Mouse (Mus musculus): ENCODE data around the gene Htra2. TPM values are rescaled to one million over a fixed set of nuclear protein-coding genes. Genes with fewer than 3 reads are reported as not detected.
A peak's percentile ranks its signal among the peaks of the same experiment; 100 is the strongest.

The Htra2 gene
- polyA plus RNA-seq, 1 experiment from 2014 or later = 61.8 TPM

- peaks cover 10% of the 10 kb centered on the region for H3K4me1 ChIP-seq (replicated peaks; ENCODE audit: control insufficient read depth, insufficient read depth, low read length)
- no peak for ATAC-seq (ENCODE audit: low read depth)
- no peaks in the 10 kb centered on the region for H3K9me3 ChIP-seq (ENCODE audit: control insufficient read depth, low read length)
- WGBS = 6% methylated on average over 2 of the region's 2 CpGs
- no peak overlapping the region for H3K27ac ChIP-seq (ENCODE audit: low read length)
- peaks cover 59% of the 10 kb centered on the region for H3K27me3 ChIP-seq (ENCODE audit: control insufficient read depth, insufficient read depth, low read depth, low read length)
- no peak overlapping the region for H3K9ac ChIP-seq (ENCODE audit: low read length)
- no peak overlapping the region for H3K4me3 ChIP-seq (ENCODE audit: low read length)
- H3K4me2 ChIP-seq (ENCODE audit: low read depth, low read length) = no peak overlapping the region
- H3K36me3 ChIP-seq (ENCODE audit: control insufficient read depth, insufficient read depth, low read length) = no peaks in the 10 kb centered on the region
Observed at GRCm38 (mm10) chr6:83074979-83075378, 19.9 kb upstream of the Htra2 start.

GRCm38 (mm10) chr6:83071220-83071619, 16.1 kb upstream of the Htra2 start:
- no peak overlapping the region for H3K4me2 ChIP-seq (ENCODE audit: low read depth, low read length)
- peak overlapping the region; percentile 5 for H3K4me3 ChIP-seq (ENCODE audit: low read length)
- H3K27ac ChIP-seq (ENCODE audit: low read length) = no peak overlapping the region
- 0 out of 2 replicates have a peak, but pooled peaks have one; percentile 13 for ATAC-seq (ENCODE audit: low read depth)
- H3K27me3 ChIP-seq (ENCODE audit: control insufficient read depth, insufficient read depth, low read depth, low read length) = peaks cover 89% of the 10 kb centered on the region
- H3K9ac ChIP-seq (ENCODE audit: low read length) = no peak overlapping the region
- no peaks in the 10 kb centered on the region for H3K9me3 ChIP-seq (ENCODE audit: control insufficient read depth, low read length)
- WGBS = under 1% methylated on average over 19 of the region's 24 CpGs
- peaks cover 2% of the 10 kb centered on the region; the same call in 1 of the 2 replicates for H3K4me1 ChIP-seq (replicated peaks; ENCODE audit: control insufficient read depth, insufficient read depth, low read length)
- H3K36me3 ChIP-seq (ENCODE audit: control insufficient read depth, insufficient read depth, low read length) = no peaks in the 10 kb centered on the region

DNA sequence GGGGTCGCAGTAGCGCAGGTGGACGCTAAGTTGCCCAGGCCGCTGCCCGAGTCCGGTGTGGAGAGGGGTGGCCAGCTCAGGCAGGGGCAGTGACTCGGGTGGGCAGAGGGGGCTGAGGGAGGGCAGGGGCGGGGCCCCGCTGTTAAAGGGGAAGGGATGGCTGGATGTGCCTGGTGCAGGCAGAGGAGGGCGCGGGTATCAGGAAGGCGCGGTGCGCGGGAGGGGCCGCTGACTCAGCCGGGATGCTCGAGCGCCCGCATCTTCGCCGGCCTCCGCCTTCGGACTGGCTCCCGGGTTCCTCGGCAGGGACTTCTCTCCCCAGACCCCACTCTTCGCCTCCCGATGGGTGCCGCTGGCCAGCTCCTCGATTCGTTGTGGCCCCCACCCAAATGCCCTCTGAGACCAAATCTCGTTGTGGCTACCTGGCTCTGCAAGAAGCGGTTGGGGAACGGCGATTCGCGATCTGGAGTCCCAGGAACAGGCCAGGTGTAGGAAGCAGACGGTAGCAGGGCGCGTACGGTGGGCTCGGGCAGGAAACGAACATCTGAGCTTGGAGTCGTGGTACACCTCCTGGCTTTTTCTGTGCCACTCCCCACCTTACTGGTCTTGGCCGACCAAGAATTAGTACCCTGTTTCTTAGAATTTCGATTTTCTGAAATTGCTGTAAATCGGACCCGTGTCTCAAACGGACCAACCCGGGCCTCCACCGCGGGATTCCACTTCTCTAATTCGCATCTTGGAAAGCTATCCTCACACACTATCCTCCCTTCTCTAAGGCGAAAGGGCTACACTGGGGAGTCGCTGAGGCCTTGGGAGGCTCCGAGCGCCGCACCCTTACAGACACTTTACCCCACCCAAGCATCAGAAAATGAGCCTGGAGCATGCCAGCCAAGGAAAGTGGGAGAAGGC, 15.5 kb upstream of the Htra2 start:
- peaks cover 94% of the 10 kb centered on the region for H3K27me3 ChIP-seq (ENCODE audit: control insufficient read depth, insufficient read depth, low read depth, low read length)
- peak overlapping the region; percentile 5 for H3K4me3 ChIP-seq (ENCODE audit: low read length)
- H3K27ac ChIP-seq (ENCODE audit: low read length) = no peak overlapping the region
- ATAC-seq (ENCODE audit: low read depth) = no peak
- peaks cover 2% of the 10 kb centered on the region; the same call in 1 of the 2 replicates for H3K4me1 ChIP-seq (replicated peaks; ENCODE audit: control insufficient read depth, insufficient read depth, low read length)
- 0 out of 2 replicates have a peak overlapping the region, but pooled peaks have one; percentile 7 for H3K4me2 ChIP-seq (ENCODE audit: low read depth, low read length)
- under 1% methylated on average over 52 of the region's 58 CpGs for WGBS
- no peaks in the 10 kb centered on the region for H3K9me3 ChIP-seq (ENCODE audit: control insufficient read depth, low read length)
- no peaks in the 10 kb centered on the region for H3K36me3 ChIP-seq (ENCODE audit: control insufficient read depth, insufficient read depth, low read length)
- H3K9ac ChIP-seq (ENCODE audit: low read length) = no peak overlapping the region

DNA sequence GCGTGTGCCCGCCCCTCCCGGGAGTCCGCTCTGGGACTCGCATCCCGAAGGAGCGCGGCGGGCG, 15.0 kb upstream of the Htra2 start, which contains the start of gene Tlx2:
Gene Tlx2 (minus strand): TSS at position 47 of the 64 bp plus-strand sequence.
- WGBS = 2% methylated on average over 8 of the region's 10 CpGs
- H3K36me3 ChIP-seq (ENCODE audit: control insufficient read depth, insufficient read depth, low read length) = no peaks in the 10 kb centered on the region
- no peaks in the 10 kb centered on the region for H3K9me3 ChIP-seq (ENCODE audit: control insufficient read depth, low read length)
- ATAC-seq (ENCODE audit: low read depth) = no peak
- H3K4me2 ChIP-seq (ENCODE audit: low read depth, low read length) = 0 out of 2 replicates have a peak within 1 kb of the TSS, but pooled peaks have one; percentile 7
- H3K9ac ChIP-seq (ENCODE audit: low read length) = no peak within 1 kb of the TSS
- H3K4me3 ChIP-seq (ENCODE audit: low read length) = peak within 1 kb of the TSS; percentile 29
- H3K27ac ChIP-seq (ENCODE audit: low read length) = no peak within 1 kb of the TSS
- H3K4me1 ChIP-seq (replicated peaks; ENCODE audit: control insufficient read depth, insufficient read depth, low read length) = peaks cover 2% of the 10 kb centered on the region; the same call in 1 of the 2 replicates
- H3K27me3 ChIP-seq (ENCODE audit: control insufficient read depth, insufficient read depth, low read depth, low read length) = peaks cover 95% of the 10 kb centered on the region

GRCm38 (mm10) chr6:83069488-83070246, 14.6 kb upstream of the Htra2 start:
- no peak overlapping the region for H3K9ac ChIP-seq (ENCODE audit: low read length)
- peaks cover 95% of the 10 kb centered on the region for H3K27me3 ChIP-seq (ENCODE audit: control insufficient read depth, insufficient read depth, low read depth, low read length)
- H3K9me3 ChIP-seq (ENCODE audit: control insufficient read depth, low read length) = no peaks in the 10 kb centered on the region
- ATAC-seq (ENCODE audit: low read depth) = peak; percentile 29; the same call in 1 of the 2 replicates
- no peaks in the 10 kb centered on the region for H3K36me3 ChIP-seq (ENCODE audit: control insufficient read depth, insufficient read depth, low read length)
- peak overlapping the region; percentile 2 for H3K4me3 ChIP-seq (ENCODE audit: low read length)
- H3K4me2 ChIP-seq (ENCODE audit: low read depth, low read length) = 0 out of 2 replicates have a peak overlapping the region, but pooled peaks have one; percentile 7
- H3K4me1 ChIP-seq (replicated peaks; ENCODE audit: control insufficient read depth, insufficient read depth, low read length) = peaks cover 2% of the 10 kb centered on the region; the same call in 1 of the 2 replicates
- no peak overlapping the region for H3K27ac ChIP-seq (ENCODE audit: low read length)
- WGBS = 2% methylated on average over 59 of the region's 69 CpGs

DNA sequence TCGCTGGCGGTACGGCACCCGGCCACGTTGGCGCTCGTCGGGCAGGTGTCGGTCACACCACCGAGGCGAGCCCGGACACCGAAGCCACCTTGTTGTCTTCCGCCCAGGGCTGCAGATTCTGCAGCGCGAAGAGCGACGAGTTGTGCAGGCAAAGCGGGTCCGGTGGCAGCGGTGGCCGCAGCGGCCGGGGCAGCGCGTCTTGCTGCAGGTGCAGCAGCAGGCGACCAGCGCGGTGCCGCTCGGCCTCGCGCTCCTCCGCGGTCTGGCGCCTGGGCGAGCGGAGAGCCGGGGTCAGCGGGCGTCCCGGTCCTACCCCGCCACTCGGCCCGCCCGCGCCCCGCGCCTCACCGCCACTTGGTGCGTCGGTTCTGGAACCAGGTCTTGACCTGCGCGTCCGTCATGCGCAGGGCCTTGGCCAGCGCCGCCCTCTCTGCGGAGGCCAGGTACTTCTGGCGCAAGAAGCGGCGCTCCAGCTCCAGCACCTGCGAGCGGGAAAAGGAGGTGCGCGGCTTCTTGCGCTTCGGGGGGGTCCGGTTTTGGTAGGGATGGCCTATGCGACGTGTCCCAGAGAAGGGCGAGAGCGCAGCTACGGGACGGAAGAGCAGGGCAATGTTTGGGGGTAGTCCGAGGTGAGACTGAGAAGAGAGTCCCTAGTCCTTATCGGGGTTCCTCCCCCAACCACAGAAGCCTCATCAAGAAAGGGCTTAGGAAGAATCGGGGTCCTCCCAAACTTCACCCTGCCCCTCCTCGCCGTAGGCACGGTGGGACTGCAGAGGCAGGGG, 13.8 kb upstream of the Htra2 start:
- H3K36me3 ChIP-seq (ENCODE audit: control insufficient read depth, insufficient read depth, low read length) = no peaks in the 10 kb centered on the region
- peaks cover 2% of the 10 kb centered on the region; the same call in 1 of the 2 replicates for H3K4me1 ChIP-seq (replicated peaks; ENCODE audit: control insufficient read depth, insufficient read depth, low read length)
- H3K27ac ChIP-seq (ENCODE audit: low read length) = no peak overlapping the region
- peak overlapping the region; percentile 29 for H3K4me3 ChIP-seq (ENCODE audit: low read length)
- WGBS = 1% methylated on average over 79 of the region's 81 CpGs
- H3K9me3 ChIP-seq (ENCODE audit: control insufficient read depth, low read length) = no peaks in the 10 kb centered on the region
- H3K4me2 ChIP-seq (ENCODE audit: low read depth, low read length) = peak overlapping the region; percentile 45
- H3K9ac ChIP-seq (ENCODE audit: low read length) = no peak overlapping the region
- peaks cover 95% of the 10 kb centered on the region for H3K27me3 ChIP-seq (ENCODE audit: control insufficient read depth, insufficient read depth, low read depth, low read length)
- no peak for ATAC-seq (ENCODE audit: low read depth)

GRCm38 (mm10) chr6:83068221-83068620, 13.1 kb upstream of the Htra2 start:
- Histone ChIP-seq H3K27me3 (ENCODE audit: control insufficient read depth, insufficient read depth, low read depth, low read length) (peaks cover 96% of the 10 kb centered on the region), H3K4me2 (ENCODE audit: low read depth, low read length) (peak overlapping the region; percentile 45; the same call in 1 of the 2 replicates), H3K4me1 (replicated peaks; ENCODE audit: control insufficient read depth, insufficient read depth, low read length) (peaks cover 2% of the 10 kb centered on the region; the same call in 1 of the 2 replicates), H3K4me3 (ENCODE audit: low read length) (peak overlapping the region; percentile 29), H3K9ac (ENCODE audit: low read length) (no peak overlapping the region), H3K9me3 (ENCODE audit: control insufficient read depth, low read length) (no peaks in the 10 kb centered on the region), H3K36me3 (ENCODE audit: control insufficient read depth, insufficient read depth, low read length) (no peaks in the 10 kb centered on the region), H3K27ac (ENCODE audit: low read length) (no peak overlapping the region)
- ATAC-seq (ENCODE audit: low read depth) = no peak
- 6% methylated on average over 8 of the region's 8 CpGs for WGBS

GRCm38 (mm10) chr6:83066441-83066840, 11.4 kb upstream of the Htra2 start:
- no peak overlapping the region for H3K9ac ChIP-seq (ENCODE audit: low read length)
- H3K9me3 ChIP-seq (ENCODE audit: control insufficient read depth, low read length) = no peaks in the 10 kb centered on the region
- no peak overlapping the region for H3K4me2 ChIP-seq (ENCODE audit: low read depth, low read length)
- H3K4me1 ChIP-seq (replicated peaks; ENCODE audit: control insufficient read depth, insufficient read depth, low read length) = peaks cover 2% of the 10 kb centered on the region; the same call in 1 of the 2 replicates
- peaks cover 97% of the 10 kb centered on the region for H3K27me3 ChIP-seq (ENCODE audit: control insufficient read depth, insufficient read depth, low read depth, low read length)
- H3K27ac ChIP-seq (ENCODE audit: low read length) = no peak overlapping the region
- WGBS = 26% methylated on average over 6 of the region's 6 CpGs
- no peak for ATAC-seq (ENCODE audit: low read depth)
- no peaks in the 10 kb centered on the region for H3K36me3 ChIP-seq (ENCODE audit: control insufficient read depth, insufficient read depth, low read length)
- no peak overlapping the region for H3K4me3 ChIP-seq (ENCODE audit: low read length)

Data from lung, embryonic 16.5 days (tissue).